Mouse (Mus musculus): ENCODE data around the gene Gpsm2.

- TF ChIP-seq CTCF (IDR thresholded peaks at IDR 0.05; ENCODE audit: borderline replicate concordance, extremely low read depth, insufficient read depth, insufficient read length) (no peak), POLR2A (IDR thresholded peaks at IDR 0.05; ENCODE audit: borderline replicate concordance, extremely low read depth, insufficient read depth, insufficient read length, poor library complexity, severe bottlenecking) (no peak)
These were observed 32.4 kb upstream of the Gpsm2 start for GRCm38 (mm10) chr3:108754541-108754940.
